Mouse (Mus musculus) embryonic facial prominence, embryonic 11.5 days (tissue): Measurements from ENCODE around the gene Plxnc1. TPM values are rescaled to one million over a fixed set of nuclear protein-coding genes. Genes with fewer than 3 reads are reported as not detected.
A peak's percentile ranks its signal among the peaks of the same experiment; 100 is the strongest.

Experiments
- ATAC-seq: fragments of 200-750 bp; cut with Nextera tagmentation; replicated peaks from 2 replicates; pipeline ENCODE4 v1.8.0; 2017; ENCODE audit warnings: low read depth; ENCODE audit not compliant: insufficient number of reproducible peaks, low FRiP score, low TSS enrichment
- DNase-seq: peaks from one replicate; pipeline ENCODE4 v3.0.0-alpha.2; 2015; ENCODE audit warnings: low spot score
- H3K27ac ChIP-seq: fragments of 300-500 bp; sonication (generic); replicated peaks from 2 replicates; pipeline ENCODE4 v1.5.1; 2014; ENCODE audit warnings: mild to moderate bottlenecking, low read depth, low read length, control low read depth
- H3K27me3 ChIP-seq: fragments of 300-500 bp; sonication (generic); 2 replicates; pipeline ENCODE4 v1.6.1; 2014; ENCODE audit warnings: mild to moderate bottlenecking, low read length, moderate library complexity, mixed read lengths; ENCODE audit not compliant: control insufficient read depth, insufficient read depth
- H3K36me3 ChIP-seq: fragments of 300-500 bp; sonication (generic); replicated peaks from 2 replicates; pipeline ENCODE4 v1.6.1; 2014; ENCODE audit warnings: low read depth, mild to moderate bottlenecking, low read length, moderate library complexity, mixed read lengths; ENCODE audit not compliant: control insufficient read depth, insufficient read depth
- H3K4me1 ChIP-seq: fragments of 300-500 bp; sonication (generic); 2 replicates; pipeline ENCODE4 v1.6.1; 2014; ENCODE audit warnings: low read length, mixed read lengths; ENCODE audit not compliant: control insufficient read depth, insufficient read depth
- H3K4me2 ChIP-seq: fragments of 300-500 bp; sonication (generic); 2 replicates; pipeline ENCODE4 v1.6.1; 2014; ENCODE audit warnings: low read depth, mild to moderate bottlenecking, control low read depth, low read length, moderate library complexity
- H3K4me3 ChIP-seq: fragments of 300-500 bp; sonication (generic); 2 replicates; pipeline ENCODE4 v1.5.1; 2014; ENCODE audit warnings: low read depth, low read length, control low read depth
- H3K9ac ChIP-seq: fragments of 300-500 bp; sonication (generic); replicated peaks from 2 replicates; pipeline ENCODE4 v1.6.1; 2014; ENCODE audit warnings: mild to moderate bottlenecking, control low read depth, low read length
- H3K9me3 ChIP-seq: fragments of 300-500 bp; sonication (generic); replicated peaks from 2 replicates; pipeline ENCODE4 v1.6.1; 2016; ENCODE audit warnings: mild to moderate bottlenecking, low read length, inconsistent platforms, mixed read lengths; ENCODE audit not compliant: control insufficient read depth
- WGBS: fragments of 180-500 bp; shearing (Covaris S2); extraction: QIAGEN DNeasy Blood & Tissue Kit; methylation state at CpG from one replicate; pipeline ENCODE4 v1.1.7; 2014; 5-methylcytosine and 5-hydroxymethylcytosine counted together
- polyA plus RNA-seq: library from polyadenylated mRNA; unstranded; fragments of >200 nt; fragmentation: Nextera tagmentation; extraction: Ambion mirVana; gene quantifications from 2 replicates; pipeline ENCODE4 v1.2.1, GENCODE M21; 2014

The Plxnc1 gene
- polyA plus RNA-seq, 1 experiment from 2014 or later, result 2.8 TPM

- H3K36me3 ChIP-seq, result no peaks in the 10 kb centered on the region
- H3K27me3 ChIP-seq, result no peaks in the 10 kb centered on the region
- H3K4me2 ChIP-seq, result no peak overlapping the region; the same call in 1 of the 2 replicates
- peak; percentile 76 for DNase-seq
- peak; percentile 58 for ATAC-seq
- peak overlapping the region; percentile 56; the same call in 1 of the 2 replicates for H3K27ac ChIP-seq
- 22% methylated on average over 11 of the region's 11 CpGs for WGBS
- H3K9me3 ChIP-seq, result no peaks in the 10 kb centered on the region
- no peak overlapping the region; the same call in 1 of the 2 replicates for H3K9ac ChIP-seq
- no peaks in the 10 kb centered on the region for H3K4me1 ChIP-seq
- H3K4me3 ChIP-seq, result no peak overlapping the region
These were observed 120.5 kb downstream of the Plxnc1 start for GRCm38 (mm10) chr10:94823971-94824760.

- H3K9me3 ChIP-seq, result no peaks in the 10 kb centered on the region
- ATAC-seq (no peak), DNase-seq (no peak)
- H3K9ac ChIP-seq, result no peak overlapping the region
- no peak overlapping the region for H3K4me3 ChIP-seq
- H3K4me1 ChIP-seq, result no peaks in the 10 kb centered on the region
- WGBS, result 88% methylated on average over 17 of the region's 17 CpGs
- no peaks in the 10 kb centered on the region for H3K36me3 ChIP-seq
- no peak overlapping the region for H3K4me2 ChIP-seq
- H3K27ac ChIP-seq, result no peak overlapping the region
- H3K27me3 ChIP-seq, result no peaks in the 10 kb centered on the region
These were observed 125.6 kb downstream of the Plxnc1 start for GRCm38 (mm10) chr10:94818781-94819665.

GRCm38 (mm10) chr10:94818127-94818526 lies 126.5 kb downstream of the Plxnc1 start:
- WGBS, result 78% methylated on average over 3 of the region's 3 CpGs
- Histone ChIP-seq H3K9me3 (no peaks in the 10 kb centered on the region), H3K27ac (no peak overlapping the region), H3K9ac (no peak overlapping the region), H3K4me2 (no peak overlapping the region), H3K36me3 (no peaks in the 10 kb centered on the region), H3K4me3 (no peak overlapping the region), H3K27me3 (no peaks in the 10 kb centered on the region), H3K4me1 (no peaks in the 10 kb centered on the region)
- ATAC-seq (no peak), DNase-seq (no peak)

GRCm38 (mm10) chr10:94811907-94812851 lies 132.5 kb downstream of the Plxnc1 start:
- 74% methylated on average over 17 of the region's 17 CpGs for WGBS

GRCm38 (mm10) chr10:94809946-94810472 lies 134.6 kb downstream of the Plxnc1 start:
- DNase-seq, result no peak
- no peak overlapping the region for H3K27ac ChIP-seq
- WGBS, result 47% methylated on average over 7 of the region's 7 CpGs
- no peaks in the 10 kb centered on the region for H3K4me1 ChIP-seq
- no peak overlapping the region for H3K4me3 ChIP-seq
- no peaks in the 10 kb centered on the region for H3K27me3 ChIP-seq
- H3K9me3 ChIP-seq, result no peaks in the 10 kb centered on the region
- H3K36me3 ChIP-seq, result no peaks in the 10 kb centered on the region
- ATAC-seq, result no peak
- H3K4me2 ChIP-seq, result no peak overlapping the region
- H3K9ac ChIP-seq, result no peak overlapping the region

More at GRCm38 (mm10) chr10:94811907-94812851, 132.5 kb downstream of the Plxnc1 start:
- no peak overlapping the region for H3K4me3 ChIP-seq
- H3K27me3 ChIP-seq, result no peaks in the 10 kb centered on the region
- H3K36me3 ChIP-seq, result no peaks in the 10 kb centered on the region
- ATAC-seq (no peak), DNase-seq (no peak)
- no peak overlapping the region for H3K4me2 ChIP-seq
- H3K9me3 ChIP-seq, result no peaks in the 10 kb centered on the region
- H3K4me1 ChIP-seq, result no peaks in the 10 kb centered on the region
- no peak overlapping the region for H3K27ac ChIP-seq
- H3K9ac ChIP-seq, result no peak overlapping the region

GRCm38 (mm10) chr10:94808275-94808674 lies 136.4 kb downstream of the Plxnc1 start:
- 78% methylated on average over 6 of the region's 6 CpGs for WGBS
- ATAC-seq, result no peak
- Histone ChIP-seq H3K36me3 (no peaks in the 10 kb centered on the region), H3K9ac (no peak overlapping the region), H3K9me3 (no peaks in the 10 kb centered on the region), H3K27ac (no peak overlapping the region), H3K4me1 (peaks cover 2% of the 10 kb centered on the region; the same call in 1 of the 2 replicates), H3K4me3 (no peak overlapping the region), H3K4me2 (no peak overlapping the region), H3K27me3 (no peaks in the 10 kb centered on the region)
- no peak for DNase-seq

- H3K4me3 ChIP-seq, result no peak overlapping the region
- H3K4me1 ChIP-seq, result peaks cover 2% of the 10 kb centered on the region; the same call in 1 of the 2 replicates
- H3K27ac ChIP-seq, result no peak overlapping the region
- H3K9me3 ChIP-seq, result no peaks in the 10 kb centered on the region
- H3K4me2 ChIP-seq, result no peak overlapping the region
- DNase-seq, result no peak
- H3K27me3 ChIP-seq, result no peaks in the 10 kb centered on the region
- no peak for ATAC-seq
- 75% methylated on average over 7 of the region's 7 CpGs for WGBS
- H3K9ac ChIP-seq, result no peak overlapping the region
- H3K36me3 ChIP-seq, result no peaks in the 10 kb centered on the region
These were observed 137.3 kb downstream of the Plxnc1 start for GRCm38 (mm10) chr10:94807323-94807722.
